Mouse (Mus musculus) kidney, embryonic 14.5 days (tissue): ENCODE measurements around the gene Abi1. TPM values are rescaled to one million over a fixed set of nuclear protein-coding genes. Genes with fewer than 3 reads are reported as not detected.

Experiments
- ATAC-seq: fragments of 200-750 bp; cut with Nextera tagmentation; 2 replicates; pipeline ENCODE4 v1.8.0; 2017; ENCODE audit warnings: moderate number of reproducible peaks, mild to moderate bottlenecking, moderate TSS enrichment, moderate library complexity; ENCODE audit not compliant: low FRiP score, low TSS enrichment
- H3K27ac ChIP-seq: fragments of 300-500 bp; sonication (generic); 2 replicates; pipeline ENCODE4 v1.5.1; 2014; ENCODE audit warnings: low read depth, mild to moderate bottlenecking, low read length, moderate library complexity, mixed read lengths
- H3K27me3 ChIP-seq: fragments of 300-500 bp; sonication (generic); 2 replicates; pipeline ENCODE4 v1.6.1; 2014; ENCODE audit warnings: mild to moderate bottlenecking, low read length; ENCODE audit not compliant: control insufficient read depth, insufficient read depth
- H3K36me3 ChIP-seq: fragments of 300-500 bp; sonication (generic); 2 replicates; pipeline ENCODE4 v1.6.1; 2014; ENCODE audit warnings: low read length, mixed read lengths; ENCODE audit not compliant: control insufficient read depth, insufficient read depth
- H3K4me1 ChIP-seq: fragments of 300-500 bp; sonication (generic); 2 replicates; pipeline ENCODE4 v1.6.1; 2014; ENCODE audit warnings: low read length, mixed read lengths; ENCODE audit not compliant: control insufficient read depth, insufficient read depth
- H3K4me2 ChIP-seq: fragments of 300-500 bp; sonication (generic); replicated peaks from 2 replicates; pipeline ENCODE4 v1.6.1; 2014; ENCODE audit warnings: low read depth, mild to moderate bottlenecking, low read length
- H3K4me3 ChIP-seq: fragments of 300-500 bp; sonication (generic); 2 replicates; pipeline ENCODE4 v1.5.1; 2014; ENCODE audit warnings: mild to moderate bottlenecking, low read length
- H3K9ac ChIP-seq: fragments of 300-500 bp; sonication (generic); 2 replicates; pipeline ENCODE4 v1.6.1; 2014; ENCODE audit warnings: low read depth, mild to moderate bottlenecking, low read length, moderate library complexity
- H3K9me3 ChIP-seq: fragments of 300-500 bp; sonication (generic); 2 replicates; pipeline ENCODE4 v1.6.1; 2016; ENCODE audit warnings: low read length; ENCODE audit not compliant: control insufficient read depth
- WGBS: fragments of 180-500 bp; shearing (Covaris S2); extraction: QIAGEN DNeasy Blood & Tissue Kit; methylation state at CpG from one replicate; pipeline ENCODE4 v1.1.7; 2014; 5-methylcytosine and 5-hydroxymethylcytosine counted together
- polyA plus RNA-seq: library from polyadenylated mRNA; unstranded; fragments of >200 nt; fragmentation: Nextera tagmentation; extraction: Ambion mirVana; gene quantifications from 2 replicates; pipeline ENCODE4 v1.2.1, GENCODE M21; 2014

Abi1 gene
- polyA plus RNA-seq: 39.2 and 49.1 TPM in 2 replicates

DNA sequence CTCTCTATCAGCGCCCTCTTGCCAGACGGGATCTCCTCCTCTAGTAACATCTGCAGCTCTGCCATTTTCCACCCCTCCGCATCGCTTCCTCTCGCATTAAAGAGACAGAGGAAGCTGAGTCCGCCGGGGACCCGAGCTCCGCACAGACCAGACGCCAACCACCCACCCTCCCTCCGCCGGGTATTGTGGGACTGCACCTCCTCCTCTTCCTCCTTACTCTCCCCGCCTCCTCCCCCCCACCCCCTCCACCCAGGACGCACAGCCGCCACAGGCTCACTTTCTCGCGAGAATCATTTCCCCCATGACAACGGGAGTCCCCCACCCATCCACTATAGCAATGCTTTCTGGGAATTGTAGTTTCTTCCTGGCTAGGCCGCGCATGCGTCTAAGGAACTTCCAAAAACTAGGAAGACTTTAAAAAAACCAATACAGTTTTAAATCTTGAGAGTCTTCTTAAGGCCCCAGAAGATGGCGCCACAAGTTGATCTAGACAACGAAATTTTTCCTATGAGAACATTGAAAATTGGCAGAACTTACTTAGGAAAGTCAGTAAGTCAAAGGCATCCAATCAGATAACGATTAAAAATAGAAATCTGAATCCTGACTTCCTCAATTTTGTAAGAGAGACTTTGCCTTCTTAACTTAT is at the start of gene Abi1:
Gene Abi1, minus strand, starts transcription at position 241 of the 646 bp plus-strand sequence.
- Histone ChIP-seq H3K4me1 (peaks cover 7% of the 10 kb centered on the region; the same call in 1 of the 2 replicates), H3K9me3 (no peaks in the 10 kb centered on the region), H3K27me3 (no peaks in the 10 kb centered on the region), H3K36me3 (no peaks in the 10 kb centered on the region), H3K9ac (peak within 1 kb of the TSS; percentile 93), H3K4me2 (peak within 1 kb of the TSS; percentile 61), H3K27ac (peak within 1 kb of the TSS; percentile 94), H3K4me3 (peak within 1 kb of the TSS; percentile 74)
- peak; percentile 98 for ATAC-seq
- WGBS: 2% methylated on average over 21 of the region's 24 CpGs

DNA sequence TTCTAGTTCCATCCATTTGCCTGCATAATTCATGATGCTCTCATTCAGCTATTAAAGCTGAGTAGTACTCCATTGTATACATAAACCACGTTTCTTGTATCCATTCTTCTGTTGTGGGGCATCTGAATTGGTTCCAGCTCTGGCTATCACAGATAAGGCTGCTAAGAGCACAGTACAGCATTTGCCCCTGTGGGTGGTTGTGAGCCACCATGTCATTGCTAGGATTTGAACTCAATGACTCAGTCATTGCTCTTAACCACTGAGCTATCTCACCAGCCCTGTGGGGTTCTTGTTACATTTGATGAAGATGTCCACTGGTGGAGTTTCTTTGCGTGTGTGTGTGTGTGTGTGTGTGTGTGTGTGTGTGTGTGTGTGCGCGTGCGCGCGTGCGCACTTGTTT is 44.5 kb upstream of the Abi1 start:
- Histone ChIP-seq H3K27me3 (no peaks in the 10 kb centered on the region), H3K9ac (no peak overlapping the region), H3K9me3 (no peaks in the 10 kb centered on the region), H3K27ac (no peak overlapping the region), H3K4me1 (no peaks in the 10 kb centered on the region), H3K36me3 (peaks cover 24% of the 10 kb centered on the region), H3K4me2 (no peak overlapping the region), H3K4me3 (no peak overlapping the region)
- no peak for ATAC-seq
- 96% methylated on average over 8 of the region's 8 CpGs for WGBS

DNA sequence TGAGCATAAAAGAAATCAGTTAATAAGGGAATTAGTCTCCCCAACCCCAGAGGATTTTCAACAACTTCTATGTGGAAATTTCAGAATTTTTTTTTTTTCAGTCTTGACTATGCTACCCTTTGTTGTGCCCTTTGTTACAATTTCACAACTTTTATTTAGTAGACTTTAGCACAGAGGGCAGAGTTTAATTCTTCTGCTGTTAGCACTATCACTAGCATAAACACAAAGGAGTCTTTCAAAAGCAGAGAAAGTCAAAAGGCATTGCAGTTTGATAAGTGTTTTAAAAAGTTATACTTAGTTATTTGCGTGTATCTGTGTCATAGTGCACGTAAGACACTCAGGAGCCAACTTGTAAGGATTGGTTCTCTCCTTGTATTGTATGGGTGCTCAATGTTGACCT is 38.5 kb upstream of the Abi1 start:
- Histone ChIP-seq H3K4me1 (no peaks in the 10 kb centered on the region), H3K27me3 (no peaks in the 10 kb centered on the region), H3K4me3 (no peak overlapping the region), H3K27ac (no peak overlapping the region), H3K9me3 (no peaks in the 10 kb centered on the region), H3K36me3 (peaks cover 23% of the 10 kb centered on the region), H3K9ac (no peak overlapping the region), H3K4me2 (no peak overlapping the region)
- 90% methylated on average over 2 of the region's 2 CpGs for WGBS
- ATAC-seq: no peak

DNA sequence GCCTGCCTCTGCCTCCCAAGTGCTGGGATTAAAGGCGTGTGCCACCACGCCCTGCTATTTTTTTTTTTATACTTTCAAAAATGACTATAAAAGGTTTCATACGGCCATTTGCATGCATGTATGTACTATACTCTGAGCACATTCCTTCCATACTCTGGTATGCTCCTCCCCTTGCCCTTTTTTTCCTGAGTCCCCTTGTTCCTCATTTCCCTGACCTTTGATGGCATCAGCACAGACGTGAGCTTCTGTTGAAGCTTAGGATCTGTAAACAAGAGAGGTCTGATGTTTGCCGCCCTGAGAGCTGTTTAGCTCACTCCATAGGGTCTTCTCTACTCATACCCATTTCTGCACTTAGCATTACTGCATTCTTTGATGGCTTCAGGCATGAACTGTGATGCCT is 37.7 kb upstream of the Abi1 start:
- Histone ChIP-seq H3K4me3 (no peak overlapping the region), H3K4me1 (no peaks in the 10 kb centered on the region), H3K27ac (no peak overlapping the region), H3K9me3 (no peaks in the 10 kb centered on the region), H3K27me3 (no peaks in the 10 kb centered on the region), H3K4me2 (no peak overlapping the region), H3K36me3 (peaks cover 23% of the 10 kb centered on the region), H3K9ac (no peak overlapping the region)
- WGBS: 87% methylated on average over 5 of the region's 5 CpGs
- no peak for ATAC-seq

DNA sequence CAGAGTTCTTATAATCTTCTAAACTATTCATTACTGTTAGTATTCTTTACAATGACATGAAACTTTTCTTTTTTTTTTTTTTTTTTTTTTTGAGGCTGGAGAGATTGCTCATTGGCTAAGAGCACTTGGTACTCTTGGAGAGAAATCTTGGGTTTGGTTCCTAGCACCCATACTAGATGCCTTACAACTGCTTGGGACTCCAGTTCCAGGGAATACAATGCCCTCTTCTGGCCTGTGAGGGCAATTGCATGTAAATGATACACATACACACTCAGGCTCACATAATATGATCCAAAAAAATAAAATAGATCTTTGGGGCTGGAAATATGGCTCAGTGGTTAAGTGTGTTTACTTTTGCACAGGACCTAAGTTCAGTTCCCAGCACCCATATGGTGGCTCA is 36.7 kb upstream of the Abi1 start:
- Histone ChIP-seq H3K4me2 (no peak overlapping the region), H3K9ac (no peak overlapping the region), H3K36me3 (peaks cover 21% of the 10 kb centered on the region), H3K27me3 (no peaks in the 10 kb centered on the region), H3K4me1 (no peaks in the 10 kb centered on the region), H3K27ac (no peak overlapping the region), H3K4me3 (no peak overlapping the region), H3K9me3 (no peaks in the 10 kb centered on the region)
- ATAC-seq: no peak

DNA sequence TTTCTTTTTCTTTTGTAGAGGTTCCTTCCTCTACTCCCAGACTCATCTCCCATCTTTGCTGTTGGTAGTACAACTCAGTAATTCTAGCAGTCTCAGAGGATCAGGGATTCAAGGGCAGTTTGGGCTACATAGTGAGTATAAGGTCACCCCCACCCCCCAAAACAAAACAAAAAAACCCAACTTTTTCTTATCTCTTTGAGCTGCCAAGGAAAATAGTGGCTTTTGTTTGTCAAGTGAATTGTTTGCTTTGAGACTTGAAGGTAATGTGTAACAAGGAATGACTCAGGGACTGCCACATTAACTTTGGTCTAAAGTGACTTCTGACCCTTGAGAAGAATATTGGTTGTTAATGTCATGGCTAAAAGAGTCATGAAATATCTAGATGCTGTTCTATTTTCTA is 35.8 kb upstream of the Abi1 start:
- H3K4me1 ChIP-seq: no peaks in the 10 kb centered on the region
- H3K27ac ChIP-seq: no peak overlapping the region
- no peak overlapping the region for H3K4me3 ChIP-seq
- no peaks in the 10 kb centered on the region for H3K9me3 ChIP-seq
- no peak for ATAC-seq
- H3K27me3 ChIP-seq: no peaks in the 10 kb centered on the region
- no peak overlapping the region for H3K9ac ChIP-seq
- H3K4me2 ChIP-seq: no peak overlapping the region
- H3K36me3 ChIP-seq: peaks cover 20% of the 10 kb centered on the region

DNA sequence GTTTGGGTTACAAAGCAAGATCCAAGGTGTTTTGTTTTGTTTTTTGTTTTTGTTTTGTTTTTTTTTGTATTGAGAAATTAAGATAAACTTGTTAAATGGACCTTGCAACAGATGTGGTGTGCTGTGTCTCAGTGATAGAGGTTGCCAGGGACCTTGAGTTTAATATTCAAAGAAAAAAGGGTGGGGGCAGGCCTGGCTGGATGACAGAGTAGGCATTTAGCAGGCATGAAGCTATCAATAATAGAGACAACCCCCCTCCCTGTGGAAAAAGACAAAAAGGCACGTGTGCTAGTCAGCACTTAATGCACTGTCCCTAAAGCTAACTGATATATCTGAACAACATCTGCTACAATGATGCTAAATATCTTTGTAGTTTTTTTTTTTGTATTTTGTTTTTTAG is 31.4 kb upstream of the Abi1 start:
- Histone ChIP-seq H3K4me2 (no peak overlapping the region), H3K36me3 (0 out of 2 replicates have a peak, but pooled peaks cover 3% of the 10 kb centered on the region), H3K27me3 (no peaks in the 10 kb centered on the region), H3K9me3 (no peaks in the 10 kb centered on the region), H3K4me1 (0 out of 2 replicates have a peak, but pooled peaks cover 2% of the 10 kb centered on the region), H3K4me3 (no peak overlapping the region), H3K27ac (no peak overlapping the region), H3K9ac (no peak overlapping the region)
- no peak for ATAC-seq
- 83% methylated on average over 1 of the region's 1 CpGs for WGBS

DNA sequence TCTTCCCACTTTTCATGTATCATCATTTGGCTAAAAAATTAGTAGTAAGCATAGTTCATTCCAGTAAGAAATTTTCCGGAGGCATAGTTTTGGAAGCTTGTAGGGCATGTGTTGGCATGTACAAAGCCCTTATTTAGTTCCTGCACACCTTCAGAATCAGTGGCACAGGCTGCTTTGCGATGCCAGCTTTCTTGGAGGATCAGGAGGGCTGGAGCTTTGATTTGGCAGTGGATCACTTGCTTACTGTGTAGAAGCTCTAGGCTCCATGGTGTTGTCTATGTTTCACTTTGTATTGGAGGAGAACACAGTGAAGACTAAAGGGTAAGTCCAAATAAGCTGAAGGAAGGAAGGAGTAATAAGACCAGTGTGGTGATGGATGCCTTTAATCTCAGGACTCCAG is 30.4 kb upstream of the Abi1 start:
- Histone ChIP-seq H3K4me1 (0 out of 2 replicates have a peak, but pooled peaks cover 2% of the 10 kb centered on the region), H3K9ac (no peak overlapping the region), H3K4me2 (no peak overlapping the region), H3K27me3 (no peaks in the 10 kb centered on the region), H3K36me3 (0 out of 2 replicates have a peak, but pooled peaks cover 3% of the 10 kb centered on the region), H3K4me3 (no peak overlapping the region), H3K27ac (no peak overlapping the region), H3K9me3 (no peaks in the 10 kb centered on the region)
- ATAC-seq: no peak
- WGBS: 95% methylated on average over 2 of the region's 2 CpGs

DNA sequence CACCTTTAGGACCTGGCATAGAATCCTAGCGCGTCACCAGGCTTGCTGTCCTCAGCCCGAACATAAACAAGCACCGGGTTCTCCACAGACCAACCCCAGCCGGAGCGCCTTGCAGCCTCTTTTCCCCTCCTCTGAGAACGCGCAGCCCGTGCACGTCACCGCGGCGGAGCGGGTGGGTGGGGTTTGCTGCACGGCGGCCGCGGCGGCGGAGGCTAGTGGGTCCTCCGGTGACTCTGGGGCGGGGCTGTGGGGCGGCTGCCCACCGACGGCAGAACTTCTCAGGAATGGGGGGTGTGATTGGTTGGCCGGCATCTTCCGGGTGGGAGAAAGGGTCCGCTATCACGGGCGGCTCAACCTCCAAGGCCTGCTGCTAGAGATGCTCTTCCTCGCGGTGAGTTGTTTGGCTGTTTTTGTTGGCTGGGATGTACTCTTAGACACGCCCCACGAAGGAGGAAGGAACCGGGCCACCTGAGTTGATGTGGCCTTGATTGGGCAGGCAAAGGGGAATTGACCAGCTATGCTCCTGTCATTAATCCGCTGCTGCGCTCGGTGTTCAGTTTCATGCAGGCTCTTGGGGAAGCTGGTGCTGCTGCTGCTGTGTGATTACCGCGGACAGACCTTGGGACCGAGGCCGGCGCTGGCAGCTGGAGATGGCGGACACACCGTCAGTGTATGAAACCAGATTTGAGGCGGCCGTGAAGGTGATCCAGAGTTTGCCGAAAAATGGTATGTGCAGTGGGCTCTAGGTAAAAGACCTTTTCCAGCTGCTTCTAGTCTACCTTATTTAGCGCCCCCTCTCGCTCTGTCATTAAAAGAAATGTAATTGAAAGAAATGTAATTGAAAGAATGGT is 29.1 kb upstream of the Abi1 start:
- ATAC-seq: peak; percentile 90
- Histone ChIP-seq H3K27me3 (no peaks in the 10 kb centered on the region), H3K4me1 (0 out of 2 replicates have a peak, but pooled peaks cover 2% of the 10 kb centered on the region), H3K4me3 (peak overlapping the region; percentile 73), H3K27ac (peak overlapping the region; percentile 96), H3K36me3 (0 out of 2 replicates have a peak, but pooled peaks cover 3% of the 10 kb centered on the region), H3K9ac (peak overlapping the region; percentile 83), H3K4me2 (peak overlapping the region; percentile 97), H3K9me3 (no peaks in the 10 kb centered on the region)
- WGBS: under 1% methylated on average over 50 of the region's 50 CpGs
